Mouse (Mus musculus) heart, embryonic 14.5 days (tissue): Measurements from ENCODE around the gene Pomp. TPM values are rescaled to one million over a fixed set of nuclear protein-coding genes. Genes with fewer than 3 reads are reported as not detected.

Source experiments
- ATAC-seq: fragments of 200-750 bp; cut with Nextera tagmentation; 2 replicates; pipeline ENCODE4 v1.8.0; 2017; ENCODE audit warnings: low read depth, moderate TSS enrichment; ENCODE audit not compliant: insufficient number of reproducible peaks, insufficient read depth, low FRiP score
- H3K27ac ChIP-seq, 2 experiments: fragments of 200-500 bp in 1 of 2; fragments of 300-500 bp in 1 of 2; sonication (generic) in 1 of 2; replicated peaks in 1 of 2; 2 replicates each; pipeline ENCODE4 v1.5.1; 2012 to 2014; ENCODE audit warnings: low read depth in 2 of 2, low read length in 2 of 2, control low read depth in 1 of 2, mild to moderate bottlenecking in 1 of 2, mixed read lengths in 1 of 2; ENCODE audit not compliant: control insufficient read depth in 1 of 2, insufficient read depth in 1 of 2
- H3K27me3 ChIP-seq: fragments of 300-500 bp; sonication (generic); 2 replicates; pipeline ENCODE4 v1.6.1; 2014; ENCODE audit warnings: mild to moderate bottlenecking, low read length, control low read depth; ENCODE audit not compliant: control insufficient read depth, insufficient read depth
- H3K36me3 ChIP-seq: fragments of 300-500 bp; sonication (generic); 2 replicates; pipeline ENCODE4 v1.6.1; 2014; ENCODE audit warnings: mild to moderate bottlenecking, control low read depth, low read length, mixed read lengths; ENCODE audit not compliant: control insufficient read depth, insufficient read depth
- H3K4me1 ChIP-seq, 2 experiments: fragments of 200-500 bp in 1 of 2; fragments of 300-500 bp in 1 of 2; sonication (generic) in 1 of 2; 2 replicates each; pipeline ENCODE4 v1.6.1; 2012 to 2014; ENCODE audit warnings: low read length in 2 of 2, control low read depth in 1 of 2, mixed read lengths in 1 of 2; ENCODE audit not compliant: control insufficient read depth in 2 of 2, insufficient read depth in 2 of 2
- H3K4me2 ChIP-seq: fragments of 300-500 bp; sonication (generic); 2 replicates; pipeline ENCODE4 v1.6.1; 2014; ENCODE audit warnings: mild to moderate bottlenecking, low read length
- H3K4me3 ChIP-seq, 2 experiments: fragments of 200-500 bp in 1 of 2; fragments of 300-500 bp in 1 of 2; sonication (generic) in 1 of 2; 2 replicates each; pipeline ENCODE4 v1.5.1; 2012 to 2014; ENCODE audit warnings: low read length in 2 of 2, mild to moderate bottlenecking in 2 of 2, control low read depth in 1 of 2, low read depth in 1 of 2, moderate library complexity in 1 of 2; ENCODE audit not compliant: control insufficient read depth in 1 of 2, insufficient read depth in 1 of 2
- H3K9ac ChIP-seq: fragments of 300-500 bp; sonication (generic); 2 replicates; pipeline ENCODE4 v1.6.1; 2014; ENCODE audit warnings: mild to moderate bottlenecking, low read length
- H3K9me3 ChIP-seq: fragments of 300-500 bp; sonication (generic); 2 replicates; pipeline ENCODE4 v1.6.1; 2016; ENCODE audit warnings: low read length, control low read depth; ENCODE audit not compliant: control insufficient read depth
- WGBS: fragments of 180-500 bp; shearing (Covaris S2); extraction: QIAGEN DNeasy Blood & Tissue Kit; methylation state at CpG from one replicate; pipeline ENCODE4 v1.1.7; 2014; 5-methylcytosine and 5-hydroxymethylcytosine counted together
- polyA plus RNA-seq: library from polyadenylated mRNA; unstranded; fragments of >200 nt; fragmentation: Nextera tagmentation; extraction: Ambion mirVana; gene quantifications from 2 replicates; pipeline ENCODE4 v1.2.1, GENCODE M21; 2014

Pomp gene
- polyA plus RNA-seq, 1 experiment from 2014 or later, result 345 TPM

GRCm38 (mm10) chr5:147907851-147908250 is 47.6 kb downstream of the Pomp start:
- 89% methylated on average over 8 of the region's 8 CpGs for WGBS
- ATAC-seq, result no peak
- Histone ChIP-seq H3K9me3 (peaks cover 3% of the 10 kb centered on the region; the same call in 1 of the 2 replicates), H3K27me3 (no peaks in the 10 kb centered on the region), H3K4me3 (no peak overlapping the region), H3K9ac (no peak overlapping the region), H3K4me1 (no peaks in the 10 kb centered on the region), H3K4me2 (no peak overlapping the region), H3K27ac (no peak overlapping the region), H3K36me3 (no peaks in the 10 kb centered on the region)

DNA sequence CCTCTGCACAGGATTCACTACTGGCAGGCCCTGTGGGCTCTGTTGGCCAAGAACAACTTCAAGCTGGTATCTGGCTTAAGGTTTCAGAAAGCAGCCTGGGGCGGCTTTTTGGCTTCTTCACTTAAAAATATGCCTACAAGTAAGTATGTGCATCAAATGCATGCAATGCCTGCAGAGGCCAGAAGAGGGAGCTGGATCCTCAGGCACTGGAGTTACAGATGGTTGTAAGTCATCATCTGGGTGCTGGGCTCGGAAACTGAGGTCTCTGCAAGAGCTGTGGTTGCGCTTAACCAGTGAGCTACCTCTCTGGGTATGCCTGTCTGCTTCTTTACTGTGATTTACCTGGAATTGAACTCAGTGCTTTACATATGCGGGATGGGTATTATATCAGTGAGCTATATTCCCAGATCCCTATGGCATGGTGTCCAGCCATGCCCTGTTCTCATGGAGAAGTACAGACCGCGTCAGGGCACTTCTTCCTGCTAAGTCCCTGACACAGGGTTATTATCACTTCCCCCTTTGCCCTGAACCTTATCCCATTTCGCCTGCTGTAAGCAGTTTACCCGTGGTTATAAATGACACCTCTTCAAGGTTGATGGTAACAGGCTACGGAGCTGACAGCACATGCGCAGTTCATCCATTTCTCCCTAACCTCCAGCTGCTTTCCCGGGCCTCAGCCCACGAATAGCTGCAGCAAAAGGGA is 50.7 kb downstream of the Pomp start:
- Histone ChIP-seq H3K27ac (no peak overlapping the region), H3K4me1 (peaks cover 0 to 6% of the 10 kb centered on the region in 2 experiments; a peak in 1 of 4 replicates), H3K9ac (no peak overlapping the region), H3K9me3 (peaks cover 3% of the 10 kb centered on the region; the same call in 1 of the 2 replicates), H3K4me2 (no peak overlapping the region), H3K27me3 (no peaks in the 10 kb centered on the region), H3K36me3 (no peaks in the 10 kb centered on the region), H3K4me3 (no peak overlapping the region)
- ATAC-seq, result no peak
- WGBS, result 79% methylated on average over 12 of the region's 12 CpGs

- 63% methylated on average over 5 of the region's 5 CpGs for WGBS
- peaks cover 0 to 6% of the 10 kb centered on the region in 2 experiments; a peak in 1 of 4 replicates for H3K4me1 ChIP-seq
- no peak for ATAC-seq
- no peak overlapping the region for H3K9ac ChIP-seq
- H3K36me3 ChIP-seq, result no peaks in the 10 kb centered on the region
- H3K4me3 ChIP-seq, result no peak overlapping the region
- no peaks in the 10 kb centered on the region for H3K27me3 ChIP-seq
- peaks cover 3% of the 10 kb centered on the region; the same call in 1 of the 2 replicates for H3K9me3 ChIP-seq
- H3K27ac ChIP-seq, result no peak overlapping the region
- no peak overlapping the region for H3K4me2 ChIP-seq
Measured at GRCm38 (mm10) chr5:147911744-147912143, 51.5 kb downstream of the Pomp start.

DNA sequence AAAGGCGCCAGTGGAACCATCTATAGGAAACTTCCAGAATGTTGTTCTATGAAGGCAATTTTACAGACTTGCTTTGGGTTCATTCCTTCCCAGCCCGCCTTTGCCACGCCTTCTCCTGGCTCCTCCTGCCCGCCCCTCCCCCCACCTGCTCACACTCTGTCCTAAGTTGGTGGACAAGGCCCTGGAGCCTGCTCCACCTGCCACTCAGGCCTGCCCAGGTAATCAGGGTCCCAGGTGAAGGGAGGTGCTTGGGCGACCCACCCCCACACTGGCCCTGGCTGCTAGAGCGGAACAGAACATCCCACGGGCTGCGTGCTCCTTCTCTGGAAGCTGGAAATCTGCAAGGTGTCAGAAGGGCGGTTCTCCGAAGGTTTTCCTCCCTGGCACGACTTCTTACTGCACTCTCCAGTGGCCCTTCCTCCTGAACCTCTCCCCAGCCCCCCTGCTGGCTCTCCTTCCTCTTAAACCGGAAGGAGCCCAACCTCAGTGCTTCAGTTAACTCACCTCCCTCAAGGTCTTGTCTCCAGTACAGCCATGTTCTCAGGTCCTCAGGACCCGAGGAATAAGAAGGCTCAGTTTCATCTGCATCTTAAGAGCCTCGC is 53.1 kb downstream of the Pomp start:
- 33% methylated on average over 14 of the region's 14 CpGs for WGBS
- no peak for ATAC-seq
- Histone ChIP-seq H3K4me3 (no peak overlapping the region), H3K27me3 (no peaks in the 10 kb centered on the region), H3K4me2 (no peak overlapping the region), H3K4me1 (peaks cover 0 to 8% of the 10 kb centered on the region in 2 experiments; a peak in 1 of 4 replicates), H3K36me3 (no peaks in the 10 kb centered on the region), H3K9ac (no peak overlapping the region), H3K27ac (no peak overlapping the region), H3K9me3 (peaks cover 3% of the 10 kb centered on the region; the same call in 1 of the 2 replicates)

GRCm38 (mm10) chr5:147915038-147915566 is 54.8 kb downstream of the Pomp start:
- ATAC-seq, result no peak
- no peak overlapping the region for H3K4me3 ChIP-seq

DNA sequence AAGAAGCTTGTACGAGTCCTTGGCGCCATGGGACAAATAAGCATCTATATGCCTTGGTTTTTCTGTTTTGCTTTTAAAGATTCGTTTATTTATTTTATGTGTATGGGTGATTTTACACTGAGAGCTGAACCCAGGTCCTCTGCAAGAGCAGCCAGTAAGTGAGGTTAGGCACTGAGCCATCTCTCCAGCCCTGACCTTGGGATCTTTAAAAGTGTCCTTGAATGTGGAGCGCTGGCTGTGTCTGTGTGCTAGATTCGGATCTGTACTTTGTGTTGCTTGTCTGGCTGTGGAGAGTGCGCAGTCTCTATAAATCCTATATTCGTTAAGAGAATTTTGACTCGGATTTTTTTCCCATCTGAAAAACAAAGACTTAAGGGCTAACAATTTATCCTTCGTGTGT is 55.9 kb downstream of the Pomp start:
- H3K4me3 ChIP-seq, result no peak overlapping the region
- H3K36me3 ChIP-seq, result no peaks in the 10 kb centered on the region
- H3K27ac ChIP-seq, result no peak overlapping the region
- no peak overlapping the region for H3K9ac ChIP-seq
- H3K9me3 ChIP-seq, result no peaks in the 10 kb centered on the region
- no peak for ATAC-seq
- H3K4me2 ChIP-seq, result no peak overlapping the region
- H3K27me3 ChIP-seq, result no peaks in the 10 kb centered on the region
- WGBS, result 74% methylated on average over 9 of the region's 9 CpGs
- peaks cover 0 to 8% of the 10 kb centered on the region in 2 experiments; a peak in 1 of 4 replicates for H3K4me1 ChIP-seq

More at GRCm38 (mm10) chr5:147915038-147915566, 54.8 kb downstream of the Pomp start:
- peaks cover 3% of the 10 kb centered on the region; the same call in 1 of the 2 replicates for H3K9me3 ChIP-seq
- WGBS, result 43% methylated on average over 6 of the region's 6 CpGs
- no peak overlapping the region for H3K4me2 ChIP-seq
- H3K36me3 ChIP-seq, result no peaks in the 10 kb centered on the region
- no peak overlapping the region for H3K9ac ChIP-seq
- peak overlapping the region; percentile 19 to 49; a peak in 1 of 4 replicates for H3K27ac ChIP-seq
- peaks cover 0 to 8% of the 10 kb centered on the region in 2 experiments; a peak in 1 of 4 replicates for H3K4me1 ChIP-seq
- no peaks in the 10 kb centered on the region for H3K27me3 ChIP-seq

DNA sequence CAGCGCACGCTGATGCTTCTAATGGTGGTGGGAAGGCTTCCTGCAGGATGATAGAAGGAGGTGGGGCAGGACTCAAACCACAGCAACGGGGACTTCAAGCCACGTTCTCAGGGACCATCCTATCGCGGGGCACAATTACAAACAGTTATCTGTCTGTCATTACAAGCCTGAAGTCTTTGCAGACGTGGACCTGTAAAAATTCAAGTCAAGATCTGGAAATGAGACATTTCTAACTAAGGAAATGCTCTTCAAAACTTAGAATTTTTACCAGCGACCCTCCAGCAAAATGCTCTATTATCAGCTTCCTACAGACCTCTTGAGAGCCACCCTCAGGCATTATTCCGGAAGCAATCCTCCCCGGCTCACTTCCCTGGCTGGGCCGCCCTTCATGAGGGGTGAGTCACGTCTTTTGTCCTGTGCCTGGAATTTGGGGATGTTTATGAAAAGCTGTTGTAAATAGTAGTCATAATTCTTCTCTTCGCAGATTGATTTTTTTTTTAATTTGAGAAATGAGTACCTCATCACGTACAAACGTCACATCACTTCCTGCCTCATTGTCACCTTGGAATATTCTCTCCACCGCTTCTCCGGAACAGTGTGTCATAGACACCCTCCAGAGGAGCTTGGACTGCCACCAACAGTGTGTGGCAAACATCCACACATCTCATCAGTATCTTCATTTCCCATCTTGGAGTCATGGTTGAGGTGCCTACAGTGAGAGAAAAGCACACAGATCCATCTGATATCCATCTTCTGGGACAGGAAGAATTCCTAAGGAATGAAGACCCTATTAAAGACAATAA is 58.0 kb downstream of the Pomp start:
- ATAC-seq, result peak; percentile 46; the same call in 1 of the 2 replicates
- H3K4me3 ChIP-seq, result no peak overlapping the region
- no peaks in the 10 kb centered on the region for H3K27me3 ChIP-seq
- 49% methylated on average over 17 of the region's 17 CpGs for WGBS
- peaks cover 0 to 8% of the 10 kb centered on the region in 2 experiments; a peak in 1 of 4 replicates for H3K4me1 ChIP-seq
- no peak overlapping the region for H3K9ac ChIP-seq
- H3K27ac ChIP-seq, result peak overlapping the region; percentile 47 to 64
- H3K4me2 ChIP-seq, result 0 out of 2 replicates have a peak overlapping the region, but pooled peaks have one; percentile 3
- H3K9me3 ChIP-seq, result no peaks in the 10 kb centered on the region
- H3K36me3 ChIP-seq, result no peaks in the 10 kb centered on the region
